Mouse (Mus musculus) CH12.LX (cell line): Measurements from ENCODE around the gene Rgs3. TPM values are rescaled to one million over a fixed set of nuclear protein-coding genes. Genes with fewer than 3 reads are reported as not detected.

Experiments
- DNase-seq: peaks from one replicate; pipeline ENCODE4 v3.0.0-alpha.2; 2013; ENCODE audit errors: extremely low read depth
- H3K27ac ChIP-seq: 2 replicates; pipeline ENCODE4 v1.5.1; 2012; ENCODE audit warnings: low read depth, mild to moderate bottlenecking, control low read depth, moderate library complexity; ENCODE audit not compliant: insufficient read depth
- H3K27me3 ChIP-seq: replicated peaks from 2 replicates; pipeline ENCODE3; 2012; ENCODE audit warnings: inconsistent platforms
- H3K36me3 ChIP-seq, 2 experiments: replicated peaks in 1 of 2; 2 replicates each; pipeline versions ENCODE3 to v1.6.1; 2012; ENCODE audit warnings: inconsistent platforms in 1 of 2, low read length in 1 of 2, mild to moderate bottlenecking in 1 of 2, mixed read lengths in 1 of 2, moderate library complexity in 1 of 2; ENCODE audit not compliant: control insufficient read depth in 1 of 2, insufficient read depth in 1 of 2
- H3K4me1 ChIP-seq, 2 experiments: 2 replicates each; pipeline ENCODE4 v1.6.1; 2012; ENCODE audit warnings: inconsistent platforms in 1 of 2, moderate library complexity in 1 of 2; ENCODE audit not compliant: insufficient read depth in 2 of 2, control insufficient read depth in 1 of 2
- H3K4me2 ChIP-seq: 2 replicates; pipeline ENCODE4 v1.6.1; 2012; ENCODE audit warnings: low read depth, mild to moderate bottlenecking, control low read depth; ENCODE audit not compliant: poor library complexity, insufficient read depth, severe bottlenecking
- H3K4me3 ChIP-seq, 3 experiments: fragments of 150-350 bp in 1 of 3; sonication (generic) in 1 of 3; replicated peaks in 1 of 3; 2 replicates each; pipeline versions ENCODE3 to v1.5.1; 2011 to 2012; ENCODE audit warnings: low read depth in 2 of 3, low read length in 2 of 3, mild to moderate bottlenecking in 2 of 3, moderate library complexity in 2 of 3, control low read depth in 1 of 3, improper control_type of control experiment in 1 of 3, inconsistent platforms in 1 of 3, mixed read lengths in 1 of 3; ENCODE audit not compliant: poor library complexity in 1 of 3
- H3K79me2 ChIP-seq: replicated peaks from 2 replicates; pipeline ENCODE4 v1.6.1; 2012; ENCODE audit warnings: mild to moderate bottlenecking, moderate library complexity; ENCODE audit not compliant: control insufficient read depth, poor library complexity, insufficient read depth, severe bottlenecking; ENCODE audit errors: extremely low read depth
- H3K9ac ChIP-seq: 2 replicates; pipeline ENCODE4 v1.6.1; 2012; ENCODE audit warnings: low read depth, mild to moderate bottlenecking, control low read depth, moderate library complexity; ENCODE audit not compliant: insufficient read depth
- H3K9me3 ChIP-seq: replicated peaks from 2 replicates; pipeline ENCODE3; 2012; ENCODE audit warnings: low read length, inconsistent platforms, mixed read lengths
- BHLHE40 ChIP-seq: IDR thresholded peaks from 2 replicates; pipeline ENCODE4 v1.6.1; 2011; ENCODE audit warnings: mild to moderate bottlenecking, low read depth, low read length, improper control_type of control experiment
- CHD1 ChIP-seq: IDR thresholded peaks from 2 replicates; pipeline ENCODE4 v1.6.1; 2012; ENCODE audit warnings: low read depth, low read length, improper control_type of control experiment, inconsistent platforms
- E2F4 ChIP-seq: IDR thresholded peaks from 2 replicates; pipeline ENCODE4 v1.6.1; 2011; ENCODE audit warnings: low read depth, low read length, improper control_type of control experiment; ENCODE audit not compliant: insufficient replicate concordance
- ELF1 ChIP-seq: IDR thresholded peaks from 2 replicates; pipeline ENCODE4 v1.6.1; 2014; ENCODE audit warnings: low read depth, mild to moderate bottlenecking, inconsistent platforms, low read length, improper control_type of control experiment
- EP300 ChIP-seq: IDR thresholded peaks from 2 replicates; pipeline ENCODE4 v1.6.1; 2011; ENCODE audit warnings: low read length, improper control_type of control experiment
- ETS1 ChIP-seq: conservative IDR thresholded peaks from 2 replicates; pipeline ENCODE4 v1.6.1; 2012; ENCODE audit warnings: low read depth, mild to moderate bottlenecking, inconsistent platforms, low read length, improper control_type of control experiment, moderate library complexity
- GABPA ChIP-seq: IDR thresholded peaks from 2 replicates; pipeline ENCODE4 v1.6.1; 2012; ENCODE audit warnings: low read depth, low read length, improper control_type of control experiment, inconsistent platforms; ENCODE audit not compliant: insufficient replicate concordance
- HCFC1 ChIP-seq: IDR thresholded peaks from 2 replicates; pipeline ENCODE4 v1.6.1; 2012; ENCODE audit warnings: low read depth, mild to moderate bottlenecking, inconsistent platforms, low read length, improper control_type of control experiment
- IRF4 ChIP-seq: IDR thresholded peaks from 2 replicates; pipeline ENCODE4 v1.6.1; 2014; ENCODE audit warnings: low read depth, mild to moderate bottlenecking, inconsistent platforms, low read length, improper control_type of control experiment
- MAFK ChIP-seq: IDR thresholded peaks from 2 replicates; pipeline ENCODE4 v1.6.1; 2011; ENCODE audit warnings: low read length, improper control_type of control experiment; ENCODE audit not compliant: insufficient replicate concordance
- MAX ChIP-seq: IDR thresholded peaks from 2 replicates; pipeline ENCODE4 v1.6.1; 2011; ENCODE audit warnings: low read length, improper control_type of control experiment
- MAZ ChIP-seq: IDR thresholded peaks from 2 replicates; pipeline ENCODE4 v1.6.1; 2012; ENCODE audit warnings: low read depth, mild to moderate bottlenecking, inconsistent platforms, low read length, improper control_type of control experiment, moderate library complexity
- MEF2A ChIP-seq: IDR thresholded peaks from 2 replicates; pipeline ENCODE4 v1.6.1; 2014; ENCODE audit warnings: low read depth, mild to moderate bottlenecking, inconsistent platforms, low read length, improper control_type of control experiment, borderline replicate concordance
- MXI1 ChIP-seq: IDR thresholded peaks from 2 replicates; pipeline ENCODE4 v1.6.1; 2011; ENCODE audit warnings: mild to moderate bottlenecking, low read depth, low read length, improper control_type of control experiment
- NELFE ChIP-seq: IDR thresholded peaks from 2 replicates; pipeline ENCODE4 v1.6.1; 2011; ENCODE audit warnings: low read depth, low read length, improper control_type of control experiment
- RCOR1 ChIP-seq: conservative IDR thresholded peaks from 2 replicates; pipeline ENCODE4 v1.6.1; 2012; ENCODE audit warnings: low read depth, mild to moderate bottlenecking, inconsistent platforms, low read length, improper control_type of control experiment
- SIN3A ChIP-seq: IDR thresholded peaks from 2 replicates; pipeline ENCODE4 v1.6.1; 2012; ENCODE audit warnings: low read length, improper control_type of control experiment, inconsistent platforms
- TCF12 ChIP-seq: IDR thresholded peaks from 2 replicates; pipeline ENCODE4 v1.6.1; 2014; ENCODE audit warnings: low read depth, mild to moderate bottlenecking, inconsistent platforms, low read length, improper control_type of control experiment
- ZC3H11A ChIP-seq: IDR thresholded peaks from 2 replicates; pipeline ENCODE4 v1.6.1; 2012; ENCODE audit warnings: low read depth, mild to moderate bottlenecking, inconsistent platforms, low read length, improper control_type of control experiment
- ZKSCAN1 ChIP-seq: IDR thresholded peaks from 2 replicates; pipeline ENCODE4 v1.6.1; 2012; ENCODE audit warnings: low read depth, inconsistent platforms, low read length, improper control_type of control experiment, borderline replicate concordance
- ZMIZ1 ChIP-seq: IDR thresholded peaks from 2 replicates; pipeline ENCODE4 v1.6.1; 2012; ENCODE audit warnings: low read depth, mild to moderate bottlenecking, inconsistent platforms, low read length, improper control_type of control experiment
- dilution Hi-C: fragments of 300-500 bp; cut with MboI; formaldehyde crosslinking; loops from 2 replicates; pipeline ENCODE4 v1.14.3; 2020; ENCODE audit warnings: low sequenced_read_pairs; ENCODE audit not compliant: extremely low pct_unique_long_range_greater_than_20kb, extremely low pct_ligation_motif_present
- in situ Hi-C: fragments of 300-500 bp; cut with MboI; formaldehyde crosslinking; loops from 3 replicates; pipeline ENCODE4 v1.14.3; 2019; ENCODE audit warnings: low sequenced_read_pairs, low pct_ligation_motif_present, low pct_unique_long_range_greater_than_20kb, mixed read lengths
- polyA plus RNA-seq: library from polyadenylated mRNA; unstranded; fragments of >175 nt; gene quantifications from 2 replicates; pipeline ENCODE4 v1.2.1, GENCODE M21; 2012; ENCODE audit warnings: low read depth; ENCODE audit not compliant: insufficient read length
- total RNA-seq, 2 experiments: library from RNA; depleted of rRNA; stranded (reverse); fragments of 300-350 nt in 1 of 2; fragments of >200 nt in 1 of 2; gene quantifications; 2 replicates each; pipeline ENCODE4 v1.2.3; 2012 to 2014

The Rgs3 gene
- total and polyA plus RNA-seq, 3 experiments, result 3.3 to 6.0 (median 3.5) TPM

GRCm38 (mm10) chr4:62649536-62650230 is 90.0 kb downstream of the Rgs3 start:
- H3K36me3 ChIP-seq, result no peaks in the 10 kb centered on the region
- no peaks in the 10 kb centered on the region for H3K27me3 ChIP-seq
- peaks cover 33 to 56% of the 10 kb centered on the region in 2 experiments for H3K4me1 ChIP-seq
- peak overlapping the region; percentile 28; the same call in 1 of the 2 replicates for H3K27ac ChIP-seq
- no peak for DNase-seq
- in situ Hi-C loops, result no loop called here
- no peak overlapping the region for H3K4me2 ChIP-seq
- dilution Hi-C loops, result no loop called here
- H3K4me3 ChIP-seq, result no peak overlapping the region
- no peak for TF ChIP-seq ZMIZ1
- TF ChIP-seq TCF12, result peak; percentile 30; the same call in 1 of the 2 replicates
- TF ChIP-seq MEF2A, result no peak
- no peak for TF ChIP-seq SIN3A
- TF ChIP-seq NELFE, result no peak
- TF ChIP-seq MAX, result no peak
- no peak for TF ChIP-seq MAZ
- TF ChIP-seq MXI1, result no peak; the same call in 1 of the 2 replicates
- TF ChIP-seq EP300, result peak; percentile 49; the same call in 1 of the 2 replicates
- 0 out of 2 replicates have a peak, but pooled peaks have one; percentile 42 for TF ChIP-seq RCOR1
- peak; percentile 24; the same call in 1 of the 2 replicates for TF ChIP-seq IRF4
- 0 out of 2 replicates have a peak, but pooled peaks have one; percentile 18 for TF ChIP-seq BHLHE40
- no peak for TF ChIP-seq MAFK
- TF ChIP-seq HCFC1, result no peak
- no peak for TF ChIP-seq CHD1
- H3K79me2 ChIP-seq, result no peaks in the 10 kb centered on the region
- no peaks in the 10 kb centered on the region for H3K9me3 ChIP-seq
- no peak overlapping the region for H3K9ac ChIP-seq

GRCm38 (mm10) chr4:62651179-62651760 is 91.6 kb downstream of the Rgs3 start:
- Histone ChIP-seq H3K36me3 (no peaks in the 10 kb centered on the region), H3K79me2 (no peaks in the 10 kb centered on the region), H3K9me3 (no peaks in the 10 kb centered on the region), H3K9ac (no peak overlapping the region), H3K4me2 (no peak overlapping the region; the same call in 1 of the 2 replicates), H3K4me1 (peaks cover 33 to 53% of the 10 kb centered on the region in 2 experiments), H3K27ac (no peak overlapping the region), H3K4me3 (no peak overlapping the region), H3K27me3 (no peaks in the 10 kb centered on the region)
- TF ChIP-seq BHLHE40, result peak; percentile 52
- no peak for TF ChIP-seq ZC3H11A
- TF ChIP-seq ZKSCAN1, result peak; percentile 96
- TF ChIP-seq MEF2A, result no peak
- peak; percentile 24; the same call in 1 of the 2 replicates for TF ChIP-seq MXI1
- TF ChIP-seq ETS1, result no peak; the same call in 1 of the 2 replicates
- TF ChIP-seq IRF4, result peak; percentile 66; the same call in 1 of the 2 replicates
- TF ChIP-seq GABPA, result no peak
- TF ChIP-seq ELF1, result peak; percentile 21; the same call in 1 of the 2 replicates
- TF ChIP-seq TCF12, result 0 out of 2 replicates have a peak, but pooled peaks have one; percentile 25
- TF ChIP-seq E2F4, result no peak
- in situ Hi-C loops (no loop called here), dilution Hi-C loops (no loop called here)
- DNase-seq, result no peak
